Mouse (Mus musculus) frontal cortex, postnatal 25 days (tissue): ENCODE measurements around the gene Glrb.

Source experiments
- DNase-seq, 2 experiments: peaks; one replicate each; pipeline ENCODE4 v3.0.0; 2022; ENCODE audit warnings: low spot score in 2 of 2

Glrb gene

GRCm38 (mm10) chr3:80913111-80913778 lies at the start of gene Glrb:
Glrb (minus strand) TSS chr3:80913660.
- peak; percentile 41 to 42 for DNase-seq

- DNase-seq = no peak
These were observed 46.5 kb upstream of the Glrb start for GRCm38 (mm10) chr3:80959965-80960364.

- peak in 1 of 2 experiments; percentile 25 for DNase-seq
These were observed 45.1 kb upstream of the Glrb start for GRCm38 (mm10) chr3:80958591-80958990.

- no peak for DNase-seq
These were observed 372 bp upstream of the Glrb start for GRCm38 (mm10) chr3:80913779-80914284.

- no peak for DNase-seq
These were observed 18.5 kb downstream of the Glrb start for GRCm38 (mm10) chr3:80894745-80895480.

- no peak for DNase-seq
These were observed 19.1 kb downstream of the Glrb start for GRCm38 (mm10) chr3:80894328-80894727.

GRCm38 (mm10) chr3:80893055-80893690 lies 20.3 kb downstream of the Glrb start:
- DNase-seq = no peak

GRCm38 (mm10) chr3:80891087-80891486 lies 22.4 kb downstream of the Glrb start:
- no peak for DNase-seq

GRCm38 (mm10) chr3:80885174-80885573 lies 28.3 kb downstream of the Glrb start:
- DNase-seq = no peak

DNA sequence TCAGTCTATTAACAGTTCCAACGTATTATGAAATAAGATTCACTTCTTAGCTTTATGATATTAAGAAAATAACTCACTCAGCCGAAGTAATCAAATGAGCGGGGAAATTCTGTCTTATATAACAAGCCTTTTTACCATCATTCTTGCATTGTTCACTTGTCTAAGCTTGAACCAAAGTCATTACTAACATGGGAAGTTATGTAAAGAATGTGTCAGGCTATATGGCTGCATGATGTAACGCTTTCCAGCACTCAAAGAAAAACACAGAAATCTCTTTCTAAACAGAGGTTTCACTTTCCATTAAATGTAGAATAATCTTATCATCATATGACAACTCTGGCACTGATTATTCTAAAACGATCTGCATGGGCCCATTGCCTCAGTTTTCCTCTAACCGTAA lies 29.9 kb downstream of the Glrb start:
- DNase-seq = no peak

DNA sequence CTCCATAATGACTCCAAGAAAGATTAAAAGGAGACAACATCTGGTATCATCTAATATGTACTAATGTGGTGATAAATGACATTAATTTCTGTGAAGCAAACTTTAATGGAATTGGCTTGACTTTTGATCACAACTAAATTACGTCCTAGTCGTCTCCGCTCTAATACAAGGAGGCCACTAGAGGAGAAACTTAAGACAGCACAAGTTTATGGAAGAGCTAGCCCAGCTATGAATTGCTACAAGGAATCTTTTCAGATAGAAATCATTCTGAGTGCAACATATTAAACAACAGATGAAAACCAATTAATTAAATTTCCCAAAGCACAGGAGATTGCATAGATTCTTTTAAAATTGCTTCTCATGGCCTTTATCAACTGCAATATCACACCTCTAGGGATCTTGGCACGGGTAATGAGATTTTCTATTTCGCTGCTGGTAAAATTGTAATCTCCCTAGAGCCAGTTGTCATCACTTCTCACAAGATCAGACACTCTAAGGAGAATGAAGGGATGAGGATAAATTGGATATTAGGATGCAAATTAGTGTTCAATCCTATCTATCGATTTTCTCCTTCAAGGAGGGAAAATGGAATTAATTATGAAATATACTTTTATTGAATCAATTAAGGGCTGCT lies 32.7 kb downstream of the Glrb start:
- no peak for DNase-seq

- DNase-seq = no peak
These were observed 34.9 kb downstream of the Glrb start for GRCm38 (mm10) chr3:80878571-80878970.

- DNase-seq = no peak
These were observed 38.6 kb downstream of the Glrb start for GRCm38 (mm10) chr3:80874690-80875353.

GRCm38 (mm10) chr3:80874081-80874480 lies 39.4 kb downstream of the Glrb start:
- no peak for DNase-seq

- DNase-seq = no peak
These were observed 41.8 kb downstream of the Glrb start for GRCm38 (mm10) chr3:80871472-80872171.

DNA sequence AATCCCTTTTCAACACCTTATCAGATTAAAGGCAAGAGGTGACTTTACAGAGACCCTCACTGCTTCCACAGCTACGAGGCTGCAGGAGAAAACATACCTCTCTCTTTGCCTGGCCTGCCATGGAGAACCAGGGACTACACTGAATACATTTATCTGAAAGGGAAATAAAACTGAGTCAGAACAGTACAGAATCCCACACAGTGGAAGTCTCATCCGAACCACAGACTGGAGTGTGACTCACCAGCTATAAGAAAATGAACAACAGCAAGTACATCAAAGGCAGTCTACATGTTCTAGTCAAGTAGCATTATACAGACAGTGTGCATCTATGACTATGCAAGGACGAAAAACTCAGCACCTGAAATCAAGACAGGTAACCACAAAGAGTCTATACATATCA lies 46.1 kb downstream of the Glrb start:
- no peak for DNase-seq

GRCm38 (mm10) chr3:80852912-80853507 lies 60.5 kb downstream of the Glrb start:
- DNase-seq = no peak

GRCm38 (mm10) chr3:80850947-80851346 lies 62.5 kb downstream of the Glrb start:
- DNase-seq = no peak

DNA sequence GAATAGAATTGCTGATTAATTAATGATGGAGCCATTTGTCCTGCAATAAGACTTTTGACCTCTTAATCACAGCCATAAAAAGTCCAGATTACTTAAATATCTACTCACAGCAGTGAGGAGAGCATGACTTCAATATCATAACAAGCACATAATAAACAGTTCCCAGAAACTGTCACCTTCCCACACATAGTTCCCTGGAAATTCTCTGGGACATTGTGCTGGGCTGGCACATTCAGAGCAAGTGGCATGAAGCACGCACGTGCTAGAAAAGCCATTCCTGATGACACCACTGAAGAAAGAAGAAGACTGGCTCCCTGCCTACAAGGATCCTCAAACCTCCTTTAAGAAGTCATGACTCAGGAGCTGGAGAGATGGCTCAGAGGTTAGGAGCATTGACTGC lies 67.8 kb downstream of the Glrb start:
- DNase-seq = no peak

- no peak for DNase-seq
These were observed 73.6 kb downstream of the Glrb start for GRCm38 (mm10) chr3:80839845-80840244.

DNA sequence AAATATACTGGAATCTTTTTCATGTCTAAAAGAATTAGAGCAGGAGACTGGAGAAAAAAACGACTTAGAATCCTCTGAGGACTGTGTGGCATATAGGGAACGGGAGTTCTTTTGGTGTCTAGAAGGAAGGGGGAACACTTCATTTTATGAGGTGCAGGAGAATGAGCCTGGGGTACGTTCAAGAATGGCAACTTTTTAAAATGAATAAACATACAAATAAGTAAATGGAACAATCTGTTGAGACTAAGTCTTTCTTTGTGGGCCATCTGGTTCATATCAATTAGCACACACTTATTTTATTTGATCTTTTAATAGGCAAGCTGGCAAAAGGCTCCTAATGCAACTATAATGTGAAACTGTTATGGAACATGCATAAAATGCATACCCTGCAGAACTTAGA lies 75.9 kb downstream of the Glrb start:
- DNase-seq = no peak
